Comparison of ENCODE assay signal across 19 mouse cellular contexts in genomic region chr10:40218874-40219273, GRCm38 (mm10). TPM values are rescaled to one million over a fixed set of nuclear protein-coding genes. Genes with fewer than 3 reads are reported as not detected.
DNase-seq lines count a peak whose midpoint lies in the region; ATAC-seq lines count a peak whose summit lies in the region.
"Had no signal": no experiment of that assay in that cellular context is flagged by ENCODE, and none has a peak within 500 bp of the region (broad histone marks: within the 10 kb centered on the region; RNA-seq: fewer than 3 reads in every experiment).

No protein-coding gene starts in this region.

- H3K27me3 ChIP-seq in forebrain, embryonic 14.5 days (replicated peaks; ENCODE audit: control insufficient read depth, insufficient read depth, low read length): no peaks in the 10 kb centered on the region
- H3K27me3 ChIP-seq in forebrain, embryonic 16.5 days (replicated peaks; ENCODE audit: control insufficient read depth, insufficient read depth, low read length): no peaks in the 10 kb centered on the region
- H3K27me3 ChIP-seq in stomach, embryonic 16.5 days (ENCODE audit: control insufficient read depth, insufficient read depth, low read length): no peaks in the 10 kb centered on the region
- no peaks in the 10 kb centered on the region for H3K27me3 ChIP-seq in hindbrain, embryonic 10.5 days (ENCODE audit: insufficient read depth, poor library complexity, severe bottlenecking)
- H3K27me3 ChIP-seq: embryonic facial prominence, embryonic 12.5 days; heart, embryonic 15.5 days; limb, embryonic 15.5 days; midbrain, embryonic 13.5 days had no signal

- DNase-seq in forebrain, embryonic 14.5 days (ENCODE audit: low spot score): peak; percentile 41
- peak; percentile 4 for DNase-seq in retina, postnatal 1 day
- DNase-seq in retina, embryonic 14.5 days (ENCODE audit: low spot score): no peak
- DNase-seq in brain, adult 2 months (ENCODE audit: low read depth, low spot score): peak; percentile 62
- DNase-seq in hindbrain, embryonic 10.5 days (ENCODE audit: low spot score): no peak
- DNase-seq: adrenal gland, postnatal 25 days; B cell, adult 2 months; cerebellum, adult 9-10 months; gastrocnemius, postnatal 25 days; kidney, adult 11 months; right cerebral cortex, postnatal 4 days had no signal

- no peak overlapping the region for H3K4me3 ChIP-seq in forebrain, embryonic 14.5 days (ENCODE audit: low read depth, low read length)
- no peak overlapping the region for H3K4me3 ChIP-seq in forebrain, embryonic 16.5 days (replicated peaks; ENCODE audit: low read length)
- no peak overlapping the region for H3K4me3 ChIP-seq in stomach, embryonic 16.5 days (replicated peaks; ENCODE audit: low read length)
- no peak overlapping the region for H3K4me3 ChIP-seq in hindbrain, embryonic 10.5 days
- H3K4me3 ChIP-seq: embryonic facial prominence, embryonic 12.5 days; heart, embryonic 15.5 days; limb, embryonic 15.5 days; midbrain, embryonic 13.5 days had no signal

- H3K9me3 ChIP-seq in forebrain, embryonic 14.5 days (replicated peaks; ENCODE audit: control insufficient read depth, low read length): no peaks in the 10 kb centered on the region
- H3K9me3 ChIP-seq in forebrain, embryonic 16.5 days (ENCODE audit: control insufficient read depth, low read length): no peaks in the 10 kb centered on the region
- H3K9me3 ChIP-seq in stomach, embryonic 16.5 days (replicated peaks; ENCODE audit: control insufficient read depth, low read length): peaks cover 12% of the 10 kb centered on the region; the same call in 1 of the 2 replicates
- peaks cover 19% of the 10 kb centered on the region for H3K9me3 ChIP-seq in hindbrain, embryonic 10.5 days
- H3K9me3 ChIP-seq: embryonic facial prominence, embryonic 12.5 days; heart, embryonic 15.5 days; limb, embryonic 15.5 days; midbrain, embryonic 13.5 days had no signal

- peaks cover 24% of the 10 kb centered on the region; the same call in 1 of the 2 replicates for H3K36me3 ChIP-seq in forebrain, embryonic 14.5 days (ENCODE audit: control insufficient read depth, insufficient read depth, low read length)
- H3K36me3 ChIP-seq in forebrain, embryonic 16.5 days (ENCODE audit: control insufficient read depth, insufficient read depth): peaks cover 14% of the 10 kb centered on the region; the same call in 1 of the 2 replicates
- H3K36me3 ChIP-seq in stomach, embryonic 16.5 days (ENCODE audit: control insufficient read depth, insufficient read depth, low read length): peaks cover 20% of the 10 kb centered on the region
- H3K36me3 ChIP-seq in hindbrain, embryonic 10.5 days: peaks cover 32% of the 10 kb centered on the region

- ATAC-seq in forebrain, embryonic 14.5 days: peak; percentile 50; the same call in 1 of the 2 replicates
- ATAC-seq in forebrain, embryonic 16.5 days: no peak
- no peak for ATAC-seq in stomach, embryonic 16.5 days (ENCODE audit: insufficient read depth, low FRiP score)
- ATAC-seq: hindbrain, postnatal 0 days; lung, postnatal 0 days; midbrain, embryonic 13.5 days had no signal

- no peak overlapping the region for H3K4me2 ChIP-seq in forebrain, embryonic 14.5 days (ENCODE audit: low read length)
- no peak overlapping the region for H3K4me2 ChIP-seq in forebrain, embryonic 16.5 days (ENCODE audit: low read length)
- H3K4me2 ChIP-seq in stomach, embryonic 16.5 days (ENCODE audit: low read depth, low read length): no peak overlapping the region
- H3K4me2 ChIP-seq: embryonic facial prominence, embryonic 12.5 days; heart, embryonic 15.5 days; limb, embryonic 15.5 days; midbrain, embryonic 13.5 days had no signal

- WGBS in forebrain, embryonic 14.5 days: 80% methylated on average over 3 of the region's 3 CpGs
- WGBS in forebrain, embryonic 16.5 days: 73% methylated on average over 3 of the region's 3 CpGs
- WGBS in stomach, embryonic 16.5 days: 68% methylated on average over 3 of the region's 3 CpGs
- WGBS in hindbrain, embryonic 10.5 days: 85% methylated on average over 3 of the region's 3 CpGs

- H3K4me1 ChIP-seq in forebrain, embryonic 14.5 days (ENCODE audit: control insufficient read depth, insufficient read depth, low read length): no peaks in the 10 kb centered on the region
- no peaks in the 10 kb centered on the region for H3K4me1 ChIP-seq in forebrain, embryonic 16.5 days (replicated peaks; ENCODE audit: control insufficient read depth, insufficient read depth, low read length)
- H3K4me1 ChIP-seq in stomach, embryonic 16.5 days (ENCODE audit: control insufficient read depth, insufficient read depth, low read length): no peaks in the 10 kb centered on the region
- no peaks in the 10 kb centered on the region for H3K4me1 ChIP-seq in hindbrain, embryonic 10.5 days (replicated peaks)
- H3K4me1 ChIP-seq: embryonic facial prominence, embryonic 12.5 days; heart, embryonic 15.5 days; limb, embryonic 15.5 days; midbrain, embryonic 13.5 days had no signal

- H3K9ac ChIP-seq in forebrain, embryonic 14.5 days (ENCODE audit: low read length): no peak overlapping the region
- H3K9ac ChIP-seq in forebrain, embryonic 16.5 days (replicated peaks; ENCODE audit: low read depth, low read length): no peak overlapping the region
- no peak overlapping the region for H3K9ac ChIP-seq in stomach, embryonic 16.5 days (ENCODE audit: low read length)
- H3K9ac ChIP-seq: embryonic facial prominence, embryonic 12.5 days; heart, embryonic 15.5 days; limb, embryonic 15.5 days; midbrain, embryonic 13.5 days had no signal

- no peak overlapping the region for H3K27ac ChIP-seq in forebrain, embryonic 14.5 days (ENCODE audit: low read depth, low read length)
- H3K27ac ChIP-seq in forebrain, embryonic 16.5 days (ENCODE audit: low read length): no peak overlapping the region
- peak overlapping the region; percentile 28 for H3K27ac ChIP-seq in stomach, embryonic 16.5 days (ENCODE audit: low read length)
- H3K27ac ChIP-seq in hindbrain, embryonic 10.5 days: no peak overlapping the region
- H3K27ac ChIP-seq: embryonic facial prominence, embryonic 12.5 days; heart, embryonic 15.5 days; hindbrain, postnatal 0 days; limb, embryonic 15.5 days; midbrain, embryonic 13.5 days had no signal

RNA-seq across cellular contexts. Expression of gene Rpf2, which starts 28.0 kb away (rescaled TPM):
- polyA plus RNA-seq in forebrain, embryonic 14.5 days (2014; fragmentation: Nextera tagmentation; extraction: Ambion mirVana): 79.8 and 85.2 TPM in 2 replicates
- 76.7 and 80.5 TPM in 2 replicates for polyA plus RNA-seq in forebrain, embryonic 16.5 days (2015; fragmentation: Nextera tagmentation; extraction: Ambion mirVana)
- polyA plus RNA-seq in stomach, embryonic 16.5 days (2015; fragmentation: Nextera tagmentation; extraction: Ambion mirVana): 50.6 and 55.3 TPM in 2 replicates
- 74.8 and 91.8 TPM in 2 replicates for polyA plus RNA-seq in hindbrain, embryonic 10.5 days (2016; fragmentation: Nextera tagmentation; extraction: Ambion mirVana)

RNA-seq across cellular contexts. Expression of gene Gtf3c6, which starts 39.0 kb away (rescaled TPM):
- 78.0 and 79.9 TPM in 2 replicates for polyA plus RNA-seq in forebrain, embryonic 14.5 days (2014; fragmentation: Nextera tagmentation; extraction: Ambion mirVana)
- polyA plus RNA-seq in forebrain, embryonic 16.5 days (2015; fragmentation: Nextera tagmentation; extraction: Ambion mirVana): 85.4 and 88.5 TPM in 2 replicates
- 80.8 and 86.1 TPM in 2 replicates for polyA plus RNA-seq in stomach, embryonic 16.5 days (2015; fragmentation: Nextera tagmentation; extraction: Ambion mirVana)
- polyA plus RNA-seq in hindbrain, embryonic 10.5 days (2016; fragmentation: Nextera tagmentation; extraction: Ambion mirVana): 140 and 144 TPM in 2 replicates

Comparison
In these comparisons a context has a peak if more than half of its experiments do, and no peak if none do; other contexts are left out.
1. DNase-seq: peak in forebrain, embryonic 14.5 days (single experiment), retina, postnatal 1 day (single experiment) and brain, adult 2 months (single experiment); none in retina, embryonic 14.5 days (single experiment) and hindbrain, embryonic 10.5 days (single experiment).